Mouse (Mus musculus): ENCODE results near the gene Mvb12a. TPM values are rescaled to one million over a fixed set of nuclear protein-coding genes. Genes with fewer than 3 reads are reported as not detected.
"Not testable (repeated sequence)": the region's sequence is repeated elsewhere in the genome, so short reads cannot be mapped to it uniquely, and the experiment has no call there.

Mvb12a gene
- polyA plus RNA-seq, 1 experiment, result 100 TPM

GRCm38 (mm10) chr8:71525226-71526050 is 17.3 kb upstream of the Mvb12a start, which contains the start of gene Ccdc194:
TSS of gene Ccdc194 (minus strand) at chr8:71525711.
- Histone ChIP-seq H3K4me3 (ENCODE audit: insufficient read depth, low read length) (no peak within 1 kb of the TSS), H3K27ac (ENCODE audit: insufficient read depth, low read length) (no peak within 1 kb of the TSS), H3K4me1 (ENCODE audit: control insufficient read depth, insufficient read depth, low read length) (no peaks in the 10 kb centered on the region)
- TF ChIP-seq CTCF (IDR thresholded peaks at IDR 0.05; ENCODE audit: extremely low read depth, insufficient read depth, low read length) (no peak), POLR2A (IDR thresholded peaks at IDR 0.05; ENCODE audit: extremely low read depth, insufficient read depth, low read length) (no peak)

DNA sequence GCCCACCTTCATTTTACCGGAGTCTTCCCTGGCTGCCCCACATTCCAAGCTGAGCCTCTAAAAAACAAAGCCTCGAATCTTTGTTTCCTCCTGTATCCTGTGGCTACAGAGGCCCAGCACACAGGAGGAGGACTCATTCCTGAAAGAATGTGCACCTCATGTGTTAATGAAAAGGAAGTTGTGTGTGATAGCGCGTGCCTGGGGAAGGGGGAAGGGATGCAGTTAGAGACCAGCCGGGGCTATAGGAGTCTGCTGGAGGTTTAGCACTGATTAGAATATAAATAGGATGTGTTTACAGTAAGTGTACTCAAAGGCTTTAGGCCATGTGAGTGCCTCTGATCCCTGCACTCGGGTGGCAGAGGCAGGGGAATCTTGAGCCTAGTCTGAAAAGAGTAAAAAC is 16.4 kb upstream of the Mvb12a start:
- TF ChIP-seq POLR2A (IDR thresholded peaks at IDR 0.05; ENCODE audit: extremely low read depth, insufficient read depth, low read length) (no peak), CTCF (IDR thresholded peaks at IDR 0.05; ENCODE audit: extremely low read depth, insufficient read depth, low read length) (no peak)
- Histone ChIP-seq H3K27ac (ENCODE audit: insufficient read depth, low read length) (no peak overlapping the region), H3K4me3 (ENCODE audit: insufficient read depth, low read length) (no peak overlapping the region), H3K4me1 (ENCODE audit: control insufficient read depth, insufficient read depth, low read length) (no peaks in the 10 kb centered on the region)

GRCm38 (mm10) chr8:71527162-71527870 is 15.4 kb upstream of the Mvb12a start:
- no peaks in the 10 kb centered on the region for H3K4me1 ChIP-seq (ENCODE audit: control insufficient read depth, insufficient read depth, low read length)
- H3K4me3 ChIP-seq (ENCODE audit: insufficient read depth, low read length), result no peak overlapping the region
- TF ChIP-seq CTCF (IDR thresholded peaks at IDR 0.05; ENCODE audit: extremely low read depth, insufficient read depth, low read length) (no peak), POLR2A (IDR thresholded peaks at IDR 0.05; ENCODE audit: extremely low read depth, insufficient read depth, low read length) (no peak)
- no peak overlapping the region for H3K27ac ChIP-seq (ENCODE audit: insufficient read depth, low read length)

GRCm38 (mm10) chr8:71528362-71529073 is 14.2 kb upstream of the Mvb12a start:
- no peak for TF ChIP-seq CTCF (IDR thresholded peaks at IDR 0.05; ENCODE audit: extremely low read depth, insufficient read depth, low read length)
- TF ChIP-seq POLR2A (IDR thresholded peaks at IDR 0.05; ENCODE audit: extremely low read depth, insufficient read depth, low read length), result no peak
- no peak overlapping the region for H3K4me3 ChIP-seq (ENCODE audit: insufficient read depth, low read length)
- 0 out of 2 replicates have a peak overlapping the region, but pooled peaks have one; percentile 12 for H3K27ac ChIP-seq (ENCODE audit: insufficient read depth, low read length)
- no peaks in the 10 kb centered on the region for H3K4me1 ChIP-seq (ENCODE audit: control insufficient read depth, insufficient read depth, low read length)

- not testable (repeated sequence) for H3K27ac ChIP-seq (ENCODE audit: insufficient read depth, low read length)
- TF ChIP-seq CTCF (IDR thresholded peaks at IDR 0.05; ENCODE audit: extremely low read depth, insufficient read depth, low read length), result peak; percentile 43
These were observed 11.8 kb upstream of the Mvb12a start for GRCm38 (mm10) chr8:71530735-71531467.

DNA sequence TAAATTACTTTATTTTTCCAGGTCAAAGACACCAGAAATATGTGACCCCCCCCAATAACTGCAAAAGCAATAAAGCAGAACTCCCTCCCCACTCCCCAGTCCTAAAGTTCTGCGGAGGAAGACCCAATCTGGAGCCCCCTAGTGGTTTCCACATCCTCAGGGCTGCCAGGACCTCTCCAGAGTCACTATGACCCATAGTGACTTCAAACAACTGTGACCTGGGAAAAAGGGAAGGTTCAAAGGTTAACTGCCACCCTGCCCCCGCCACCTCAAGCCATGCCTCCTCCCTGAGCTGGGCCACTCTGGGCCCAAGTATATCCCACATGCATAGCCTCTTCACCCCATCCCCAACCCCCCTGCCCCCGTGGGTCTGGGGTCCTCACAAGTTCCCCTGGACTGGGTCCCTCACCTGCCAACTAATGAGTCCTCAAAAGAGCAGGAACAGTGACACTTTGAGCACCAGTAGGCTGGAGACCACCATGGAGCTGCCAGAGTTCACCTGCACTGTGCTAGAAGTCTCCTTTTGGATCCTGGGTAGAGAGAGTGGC is 8.4 kb upstream of the Mvb12a start:
- TF ChIP-seq POLR2A (IDR thresholded peaks at IDR 0.05; ENCODE audit: extremely low read depth, insufficient read depth, low read length), result no peak
- no peak for TF ChIP-seq CTCF (IDR thresholded peaks at IDR 0.05; ENCODE audit: extremely low read depth, insufficient read depth, low read length)
- Histone ChIP-seq H3K27ac (ENCODE audit: insufficient read depth, low read length) (no peak overlapping the region), H3K4me3 (ENCODE audit: insufficient read depth, low read length) (no peak overlapping the region), H3K4me1 (ENCODE audit: control insufficient read depth, insufficient read depth, low read length) (no peaks in the 10 kb centered on the region)

More at GRCm38 (mm10) chr8:71530735-71531467, 11.8 kb upstream of the Mvb12a start:
- H3K4me3 ChIP-seq (ENCODE audit: insufficient read depth, low read length); H3K4me1 ChIP-seq (ENCODE audit: control insufficient read depth, insufficient read depth, low read length): not testable (repeated sequence)

GRCm38 (mm10) chr8:71535663-71536062 is 7.1 kb upstream of the Mvb12a start:
- Histone ChIP-seq H3K4me3 (ENCODE audit: insufficient read depth, low read length) (no peak overlapping the region), H3K27ac (ENCODE audit: insufficient read depth, low read length) (no peak overlapping the region)
- TF ChIP-seq POLR2A (IDR thresholded peaks at IDR 0.05; ENCODE audit: extremely low read depth, insufficient read depth, low read length) (no peak), CTCF (IDR thresholded peaks at IDR 0.05; ENCODE audit: extremely low read depth, insufficient read depth, low read length) (no peak)

DNA sequence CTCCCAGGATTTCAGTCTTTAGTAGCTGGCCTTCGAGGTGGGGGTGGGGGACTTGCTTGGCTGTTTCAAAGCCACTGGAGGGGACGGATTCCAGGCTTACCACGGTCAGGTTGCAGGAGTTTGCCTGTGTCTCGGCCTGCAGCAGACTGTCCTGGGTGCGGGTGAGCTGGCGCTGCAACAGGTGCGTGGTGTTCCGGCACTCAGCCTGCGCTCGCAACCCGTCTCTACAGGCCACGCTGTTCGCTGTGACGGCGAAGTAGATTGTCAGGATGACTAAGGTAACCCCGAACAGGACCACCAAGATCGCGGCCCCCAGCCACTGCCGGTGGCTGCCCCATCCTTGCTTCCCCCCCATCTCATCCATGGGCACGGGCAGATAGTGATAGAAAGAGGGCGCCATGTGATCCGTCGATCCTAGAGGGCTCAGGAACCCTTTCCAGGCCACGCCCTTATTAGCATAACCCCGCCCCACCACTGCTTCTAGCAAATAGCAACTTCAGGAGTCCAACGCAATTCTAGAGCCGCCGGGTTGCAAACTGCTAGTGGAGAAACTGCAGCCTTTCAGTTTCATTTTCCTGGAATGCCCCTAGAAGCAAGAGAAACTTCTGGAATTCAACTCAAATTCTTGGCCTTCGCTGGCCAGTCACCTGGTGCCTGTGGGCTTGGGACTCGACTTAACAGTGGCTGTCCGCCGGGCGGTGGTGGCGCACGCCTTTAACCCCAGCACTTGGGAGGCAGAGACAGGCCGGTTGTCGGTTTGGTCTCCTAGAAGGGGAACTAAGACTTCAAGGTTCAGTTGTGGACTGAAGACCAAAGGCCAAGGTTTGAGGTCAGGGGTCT is 5.5 kb upstream of the Mvb12a start, which contains the start of gene Bst2:
Gene Bst2, minus strand, starts transcription at position 429 of the 840 bp plus-strand sequence.
- H3K4me1 ChIP-seq (ENCODE audit: control insufficient read depth, insufficient read depth, low read length), result no peaks in the 10 kb centered on the region
- H3K4me3 ChIP-seq (ENCODE audit: insufficient read depth, low read length), result peak within 1 kb of the TSS; percentile 26
- H3K27ac ChIP-seq (ENCODE audit: insufficient read depth, low read length), result no peak within 1 kb of the TSS
- TF ChIP-seq CTCF (IDR thresholded peaks at IDR 0.05; ENCODE audit: extremely low read depth, insufficient read depth, low read length) (no peak), POLR2A (IDR thresholded peaks at IDR 0.05; ENCODE audit: extremely low read depth, insufficient read depth, low read length) (no peak)

More at GRCm38 (mm10) chr8:71535663-71536062, 7.1 kb upstream of the Mvb12a start:
- no peaks in the 10 kb centered on the region for H3K4me1 ChIP-seq (ENCODE audit: control insufficient read depth, insufficient read depth, low read length)
